Mouse (Mus musculus) forebrain, embryonic 10.5 days (tissue): ENCODE results near the gene Wwp2. TPM values are rescaled to one million over a fixed set of nuclear protein-coding genes. Genes with fewer than 3 reads are reported as not detected.

Experiments
- DNase-seq: peaks from one replicate; pipeline ENCODE4 v3.0.0-alpha.2; 2017; ENCODE audit warnings: low spot score; ENCODE audit errors: extremely low spot score
- H3K27ac ChIP-seq: fragments of 300-500 bp; sonication (generic); 2 replicates; pipeline ENCODE4 v1.5.1; 2016; ENCODE audit warnings: mild to moderate bottlenecking
- H3K27me3 ChIP-seq: fragments of 300-500 bp; sonication (generic); 2 replicates; pipeline ENCODE4 v1.6.1; 2016; ENCODE audit warnings: mild to moderate bottlenecking; ENCODE audit not compliant: poor library complexity, severe bottlenecking
- H3K36me3 ChIP-seq: fragments of 300-500 bp; sonication (generic); replicated peaks from 2 replicates; pipeline ENCODE4 v1.6.1; 2016; ENCODE audit warnings: mild to moderate bottlenecking, moderate library complexity
- H3K4me1 ChIP-seq: fragments of 300-500 bp; sonication (generic); 2 replicates; pipeline ENCODE4 v1.6.1; 2016
- H3K4me3 ChIP-seq: fragments of 300-500 bp; sonication (generic); 2 replicates; pipeline ENCODE4 v1.5.1; 2016; ENCODE audit warnings: mild to moderate bottlenecking, moderate library complexity
- H3K9me3 ChIP-seq: fragments of 300-500 bp; sonication (generic); 2 replicates; pipeline ENCODE4 v1.6.1; 2016; ENCODE audit warnings: mild to moderate bottlenecking, moderate library complexity
- WGBS: fragments of 180-500 bp; shearing (Covaris S2); methylation state at CpG from one replicate; pipeline ENCODE4 v1.1.7; 2016; 5-methylcytosine and 5-hydroxymethylcytosine counted together
- microRNA counts: library from miRNA; unstranded; fragments of <30 nt; microRNA quantifications from one replicate; lab custom pipeline; 2017
- microRNA-seq: library from miRNA; unstranded; fragments of <30 nt; microRNA quantifications from one replicate; pipeline ENCODE4, GENCODE M21; 2017
- polyA plus RNA-seq: library from polyadenylated mRNA; unstranded; fragments of >200 nt; fragmentation: Nextera tagmentation; extraction: Ambion mirVana; gene quantifications from 2 replicates; pipeline ENCODE4 v1.2.1, GENCODE M21; 2016

Gene Wwp2
- polyA plus RNA-seq, 1 experiment from 2014 or later = 57.9 TPM

DNA sequence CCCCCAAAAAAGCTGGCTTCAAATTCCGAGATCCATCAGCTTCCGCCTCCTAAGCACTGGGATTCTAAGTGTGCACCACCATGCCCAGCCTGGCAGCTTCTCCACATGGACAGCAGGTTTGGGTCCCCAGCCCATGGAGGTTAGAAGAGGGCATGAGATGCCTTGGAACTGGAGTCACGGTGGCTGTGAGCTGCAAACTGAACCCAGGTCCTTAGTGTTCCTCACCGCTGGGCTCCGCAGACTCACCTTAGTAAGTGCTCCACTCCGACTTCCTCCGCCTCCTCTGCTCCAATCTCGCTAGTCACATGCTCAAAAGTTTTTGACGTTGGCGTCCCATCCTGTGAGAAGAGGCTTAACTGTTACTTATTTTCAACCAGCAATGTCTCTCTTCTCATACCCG is 146.0 kb downstream of the Wwp2 start:
- Histone ChIP-seq H3K9me3 (no peaks in the 10 kb centered on the region), H3K27ac (no peak overlapping the region), H3K4me3 (no peak overlapping the region), H3K27me3 (no peaks in the 10 kb centered on the region), H3K4me1 (peaks cover 15% of the 10 kb centered on the region), H3K36me3 (peaks cover 92% of the 10 kb centered on the region)
- DNase-seq = no peak
- WGBS = 96% methylated on average over 11 of the region's 11 CpGs

DNA sequence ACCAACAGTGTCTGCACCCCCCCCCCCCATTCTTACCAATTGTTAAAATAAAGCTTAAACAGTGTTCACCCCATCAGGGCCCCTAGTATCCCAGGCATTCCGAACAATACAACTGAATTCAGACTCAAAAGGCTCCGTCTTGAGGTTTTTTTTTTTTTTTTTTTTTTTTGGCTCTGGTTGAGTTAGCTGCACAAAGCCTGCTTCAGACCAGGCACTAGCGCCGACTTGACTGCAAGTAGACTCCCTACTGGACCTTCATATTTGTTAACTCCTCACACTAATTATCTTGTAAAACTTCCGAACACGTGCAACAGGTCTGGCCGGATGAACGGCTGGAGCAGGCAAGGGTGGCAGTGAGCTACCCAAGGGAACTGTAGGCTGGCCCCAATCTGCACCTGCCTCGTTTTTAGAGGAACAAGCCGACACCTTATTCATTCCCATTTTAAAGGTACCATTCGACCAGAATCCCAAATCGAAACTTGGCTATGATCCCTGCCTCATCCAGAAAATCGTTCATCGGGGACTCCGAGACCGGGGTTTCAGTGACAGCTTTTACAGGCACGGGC is 151.3 kb downstream of the Wwp2 start:
- H3K4me3 ChIP-seq = peak overlapping the region; percentile 97
- no peak for DNase-seq
- WGBS = 4% methylated on average over 17 of the region's 17 CpGs

DNA sequence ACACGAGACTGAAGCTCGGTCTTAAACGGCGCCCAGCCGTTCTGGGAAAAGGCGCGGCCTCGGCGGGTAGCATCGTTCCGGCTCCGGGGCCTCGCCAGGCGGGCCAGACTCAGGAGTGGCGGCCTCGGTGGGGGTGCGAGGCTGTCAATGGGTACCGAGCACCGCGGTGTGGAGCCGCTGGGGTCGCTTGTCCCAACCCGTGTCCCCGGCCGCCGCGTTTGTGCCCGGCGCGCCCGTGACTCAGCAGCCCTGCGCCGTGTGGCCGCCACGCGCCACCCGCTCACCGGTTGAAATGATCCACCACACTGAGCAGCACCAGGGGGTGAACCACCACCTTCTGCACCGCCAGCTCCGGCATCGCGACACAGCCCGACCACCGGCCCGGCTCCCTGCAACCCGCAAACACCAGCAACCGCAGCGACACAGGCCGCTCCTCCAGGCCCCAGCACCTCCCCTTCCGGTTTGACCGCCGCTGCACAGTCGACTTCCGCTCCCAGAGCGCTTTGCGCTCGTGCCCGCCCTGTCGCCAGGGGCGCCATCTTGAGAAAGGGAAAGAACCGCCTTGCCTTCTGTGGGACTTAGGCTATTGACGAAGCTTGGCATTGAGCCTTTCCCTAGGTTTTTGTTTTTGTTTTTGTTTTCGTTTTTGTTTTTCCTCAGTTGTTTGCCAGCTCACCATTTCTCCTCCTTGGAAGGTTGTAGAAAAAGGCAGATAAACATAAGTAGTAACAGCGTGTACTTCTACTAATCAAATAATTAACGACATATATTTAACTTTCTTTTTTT is 152.0 kb downstream of the Wwp2 start, which contains the start of gene Psmd7:
Psmd7 (minus strand) TSS at position 470 of the 786 bp plus-strand sequence.
- 2% methylated on average over 65 of the region's 65 CpGs for WGBS
- peak; percentile 96 for DNase-seq

More for the DNA sequence above, 151.3 kb downstream of the Wwp2 start:
- Histone ChIP-seq H3K36me3 (peaks cover 42% of the 10 kb centered on the region), H3K9me3 (no peaks in the 10 kb centered on the region), H3K27ac (peak overlapping the region; percentile 93), H3K27me3 (no peaks in the 10 kb centered on the region), H3K4me1 (peaks cover 17% of the 10 kb centered on the region)

DNA sequence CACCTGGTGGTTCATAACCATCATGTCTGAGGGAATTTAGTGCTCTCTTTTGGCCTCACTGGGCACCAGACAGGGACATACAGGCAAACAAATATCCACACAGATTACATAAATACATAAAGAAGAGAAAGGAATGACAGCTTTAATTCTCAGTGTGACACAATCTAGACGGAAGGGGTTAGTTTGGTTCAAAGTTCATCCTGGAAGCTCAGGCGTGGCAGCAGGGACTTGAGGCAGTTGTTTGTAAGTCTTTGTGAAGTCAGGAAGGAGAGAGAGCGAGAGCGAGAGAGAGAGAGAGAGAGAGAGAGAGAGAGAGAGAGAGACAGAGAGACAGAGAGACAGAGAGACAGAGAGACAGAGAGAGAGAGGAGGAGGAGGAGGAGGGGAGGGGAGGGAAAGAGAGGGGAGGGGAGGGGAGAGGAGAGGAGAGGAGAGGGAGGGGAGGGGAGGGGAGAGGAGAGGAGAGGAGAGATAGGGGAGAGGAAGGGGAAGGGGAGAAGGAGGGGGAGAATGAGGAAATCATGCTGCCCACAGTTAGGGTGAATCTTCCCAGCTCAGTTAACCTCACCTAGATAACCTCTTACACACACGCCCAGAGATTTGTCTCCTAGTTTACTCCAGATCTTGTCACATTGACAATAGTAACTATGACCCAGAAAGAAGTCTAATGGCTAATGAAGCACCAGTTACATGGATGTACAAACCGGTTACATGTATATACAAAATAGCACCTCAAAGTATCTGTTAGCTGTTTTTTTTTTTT is 158.0 kb downstream of the Wwp2 start:
- 87% methylated on average over 6 of the region's 6 CpGs for WGBS

More for the DNA sequence above, 152.0 kb downstream of the Wwp2 start, which contains the start of gene Psmd7:
- peaks cover 17% of the 10 kb centered on the region for H3K4me1 ChIP-seq
- no peaks in the 10 kb centered on the region for H3K9me3 ChIP-seq
- peaks cover 36% of the 10 kb centered on the region for H3K36me3 ChIP-seq
- peak within 1 kb of the TSS; percentile 97 for H3K4me3 ChIP-seq
- no peaks in the 10 kb centered on the region for H3K27me3 ChIP-seq
- peak within 1 kb of the TSS; percentile 93 for H3K27ac ChIP-seq

DNA sequence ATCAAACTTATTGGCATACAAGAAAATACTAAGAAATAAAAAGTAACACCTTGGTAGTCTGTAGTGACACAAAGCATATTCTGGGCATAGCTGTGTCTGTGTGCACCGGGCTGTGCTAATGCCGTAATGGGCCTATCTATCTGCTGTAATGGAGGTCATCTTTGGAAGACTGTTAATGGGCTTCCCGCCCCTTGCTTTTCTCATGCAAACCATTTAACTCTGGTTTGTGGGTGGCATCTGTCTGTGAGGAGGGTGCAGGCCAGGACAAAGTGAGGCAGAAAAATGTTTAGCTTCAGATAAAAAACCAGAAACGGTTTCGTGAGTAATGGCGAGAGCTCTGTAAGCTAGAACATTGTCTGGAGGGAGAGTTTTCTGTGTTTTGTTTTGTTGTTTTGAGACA is 158.7 kb downstream of the Wwp2 start:
- H3K4me1 ChIP-seq = 0 out of 2 replicates have a peak, but pooled peaks cover 3% of the 10 kb centered on the region
- WGBS = 78% methylated on average over 6 of the region's 6 CpGs
- no peak overlapping the region for H3K27ac ChIP-seq
- no peaks in the 10 kb centered on the region for H3K9me3 ChIP-seq
- DNase-seq = no peak
- no peak overlapping the region for H3K4me3 ChIP-seq
- H3K36me3 ChIP-seq = no peaks in the 10 kb centered on the region
- H3K27me3 ChIP-seq = no peaks in the 10 kb centered on the region

More for the DNA sequence above, 158.0 kb downstream of the Wwp2 start:
- Histone ChIP-seq H3K9me3 (no peaks in the 10 kb centered on the region), H3K27me3 (no peaks in the 10 kb centered on the region), H3K4me1 (0 out of 2 replicates have a peak, but pooled peaks cover 3% of the 10 kb centered on the region), H3K27ac (no peak overlapping the region), H3K36me3 (no peaks in the 10 kb centered on the region), H3K4me3 (no peak overlapping the region)
- no peak for DNase-seq

DNA sequence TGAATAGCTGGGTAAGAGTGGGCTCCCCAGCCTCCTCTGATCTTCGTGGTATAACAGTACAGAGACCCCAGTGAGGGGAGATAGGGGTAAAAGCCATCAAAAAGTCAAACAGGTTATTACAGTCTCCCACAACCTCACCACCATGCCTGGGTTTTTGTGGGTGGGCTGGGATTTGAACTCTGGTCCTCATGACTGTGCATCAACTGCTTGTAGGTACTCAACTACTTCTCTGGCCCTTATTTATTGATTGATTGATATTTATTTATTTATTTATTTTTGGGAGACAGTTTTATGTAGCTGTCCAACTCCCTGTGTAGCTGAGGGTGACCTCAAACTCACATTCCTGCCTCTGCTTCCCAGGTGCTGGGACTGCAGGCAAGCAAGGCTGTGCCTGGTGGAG is 161.6 kb downstream of the Wwp2 start:
- Histone ChIP-seq H3K36me3 (no peaks in the 10 kb centered on the region), H3K27me3 (no peaks in the 10 kb centered on the region), H3K9me3 (no peaks in the 10 kb centered on the region), H3K4me1 (0 out of 2 replicates have a peak, but pooled peaks cover 3% of the 10 kb centered on the region), H3K27ac (no peak overlapping the region), H3K4me3 (no peak overlapping the region)
- WGBS = 66% methylated on average over 1 of the region's 1 CpGs
- DNase-seq = no peak

DNA sequence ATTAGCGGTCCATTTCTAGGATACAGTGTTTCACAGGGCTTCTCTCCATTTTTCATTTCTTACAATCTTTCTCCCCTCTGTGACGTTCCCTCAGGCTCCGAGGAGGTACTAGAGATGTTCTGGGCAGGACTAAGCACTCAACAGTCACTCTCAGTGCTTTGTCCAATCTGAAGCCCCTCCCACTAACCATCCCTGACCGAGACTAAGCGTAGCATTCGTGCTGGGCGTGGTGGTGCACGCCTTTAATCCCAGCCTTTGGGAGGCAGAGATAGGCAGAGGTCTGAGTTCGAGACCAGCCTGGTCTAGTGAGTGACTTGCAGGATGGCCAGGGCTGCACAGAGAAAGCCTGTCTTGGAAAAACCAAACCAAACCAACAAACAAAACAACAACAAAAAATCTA is 163.5 kb downstream of the Wwp2 start:
- 89% methylated on average over 9 of the region's 9 CpGs for WGBS
- Histone ChIP-seq H3K9me3 (no peaks in the 10 kb centered on the region), H3K4me3 (no peak overlapping the region), H3K36me3 (no peaks in the 10 kb centered on the region), H3K27me3 (peaks cover 5% of the 10 kb centered on the region; the same call in 1 of the 2 replicates), H3K4me1 (0 out of 2 replicates have a peak, but pooled peaks cover 3% of the 10 kb centered on the region), H3K27ac (no peak overlapping the region)
- DNase-seq = no peak

DNA sequence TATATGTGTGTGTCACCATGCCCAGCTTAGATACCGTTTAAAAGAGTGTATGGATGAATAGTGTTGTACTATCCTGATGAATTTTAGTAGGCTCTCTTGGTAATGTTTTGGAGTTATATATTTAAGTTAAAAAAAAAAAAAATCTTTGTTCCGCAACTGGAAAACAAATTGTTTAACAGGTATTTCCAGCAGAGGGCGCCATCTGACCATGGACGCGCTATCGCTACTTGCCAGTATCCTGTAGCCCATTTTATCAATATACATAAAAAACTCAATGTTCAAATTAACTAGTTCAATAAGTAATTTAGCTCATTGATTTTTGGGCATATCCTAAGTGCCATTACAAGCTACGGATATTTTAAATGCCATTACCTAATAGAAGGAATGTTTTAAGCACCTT is 166.9 kb downstream of the Wwp2 start:
- Histone ChIP-seq H3K27me3 (peaks cover 5% of the 10 kb centered on the region; the same call in 1 of the 2 replicates), H3K9me3 (no peaks in the 10 kb centered on the region), H3K4me1 (peaks cover 7% of the 10 kb centered on the region), H3K4me3 (no peak overlapping the region), H3K27ac (no peak overlapping the region), H3K36me3 (no peaks in the 10 kb centered on the region)
- DNase-seq = peak; percentile 52
- WGBS = 7% methylated on average over 7 of the region's 7 CpGs

MicroRNAs within 50 kb of the gene (microRNA counts, 519-probe panel; counts per million panel counts)
- microRNA mmu-miR-140 (lab: Ali Mortazavi, UCI) = 4,495 counts per million, percentile 80 among the panel's probes with 10 or more counts

Small RNAs within 50 kb of the gene (microRNA-seq; reads per million reads assigned to microRNA genes)
- gene Mir140 = 3,271 reads per million, percentile 86 among the genes with 10 or more reads in this experiment

Other genes starting within 250 kb of the Wwp2 start
- 7.6 and 7.8 TPM in 2 replicates for gene Nfat5, start 142.9 kb upstream of the Wwp2 start, polyA plus RNA-seq
- 6.3 and 7.7 TPM in 2 replicates for gene Nqo1, start 33.2 kb upstream of the Wwp2 start, polyA plus RNA-seq
- 99.5 TPM in 2 replicates for gene Nob1, start 11.3 kb upstream of the Wwp2 start, polyA plus RNA-seq
- 344 and 357 TPM in 2 replicates for gene Psmd7, start 152.1 kb downstream of the Wwp2 start, polyA plus RNA-seq